Mouse (Mus musculus): Measurements from ENCODE around the gene Il4i1.

Il4i1 gene

GRCm38 (mm10) chr7:44849416-44850111 is 33.4 kb downstream of the Il4i1 start:
- peak; percentile 90 for DNase-seq

DNA sequence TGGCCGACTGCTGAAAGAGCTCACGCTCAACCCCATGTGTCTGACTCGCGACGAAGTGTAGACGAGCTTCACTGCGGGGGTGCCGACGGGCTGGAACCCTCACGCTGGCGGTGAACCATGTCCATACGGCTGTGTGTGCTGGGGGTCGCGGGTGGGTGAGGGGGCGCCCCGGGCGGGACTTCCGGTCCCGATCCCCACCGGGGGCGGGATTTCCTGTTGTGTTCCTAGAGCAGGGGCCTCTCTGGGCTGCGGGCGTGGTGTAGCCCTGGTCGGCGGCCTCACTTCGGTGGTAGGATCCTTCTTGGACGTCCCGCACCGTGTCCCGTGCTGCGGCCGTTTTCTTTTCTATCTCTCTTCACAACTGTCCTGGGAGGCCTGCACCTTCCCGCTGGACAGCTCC is 34.0 kb downstream of the Il4i1 start:
- DNase-seq: no peak

GRCm38 (mm10) chr7:44850789-44851624 is 34.8 kb downstream of the Il4i1 start:
- no peak for DNase-seq

- no peak for DNase-seq
These were observed 35.5 kb downstream of the Il4i1 start for GRCm38 (mm10) chr7:44851625-44852234.

GRCm38 (mm10) chr7:44852259-44853027 is 36.3 kb downstream of the Il4i1 start:
- no peak for DNase-seq

DNA sequence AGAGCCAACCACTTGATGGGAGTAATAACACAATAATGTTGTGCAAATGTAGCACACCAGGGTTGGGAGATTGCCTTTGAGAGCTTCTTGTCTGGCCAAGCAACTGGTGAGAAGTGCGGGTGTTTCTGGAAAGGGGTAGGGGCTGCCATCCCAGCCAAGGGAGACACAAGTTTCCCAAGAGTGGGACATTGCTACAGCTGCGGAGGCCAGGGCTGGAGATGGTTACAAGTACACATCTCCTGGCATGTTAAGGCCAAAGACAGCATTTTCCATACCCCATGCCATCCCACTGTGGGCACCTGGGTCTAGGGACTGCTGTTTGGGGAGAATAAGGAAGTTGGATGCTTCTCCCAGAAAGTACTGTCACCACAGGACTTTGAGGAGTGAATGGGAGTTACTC is 36.9 kb downstream of the Il4i1 start:
- DNase-seq: no peak

GRCm38 (mm10) chr7:44853596-44854355 is 37.6 kb downstream of the Il4i1 start:
- no peak for DNase-seq

- DNase-seq: peak; percentile 75
These were observed 38.3 kb downstream of the Il4i1 start for GRCm38 (mm10) chr7:44854356-44855031.

- no peak for DNase-seq
These were observed 38.8 kb downstream of the Il4i1 start for GRCm38 (mm10) chr7:44855036-44855435.

DNA sequence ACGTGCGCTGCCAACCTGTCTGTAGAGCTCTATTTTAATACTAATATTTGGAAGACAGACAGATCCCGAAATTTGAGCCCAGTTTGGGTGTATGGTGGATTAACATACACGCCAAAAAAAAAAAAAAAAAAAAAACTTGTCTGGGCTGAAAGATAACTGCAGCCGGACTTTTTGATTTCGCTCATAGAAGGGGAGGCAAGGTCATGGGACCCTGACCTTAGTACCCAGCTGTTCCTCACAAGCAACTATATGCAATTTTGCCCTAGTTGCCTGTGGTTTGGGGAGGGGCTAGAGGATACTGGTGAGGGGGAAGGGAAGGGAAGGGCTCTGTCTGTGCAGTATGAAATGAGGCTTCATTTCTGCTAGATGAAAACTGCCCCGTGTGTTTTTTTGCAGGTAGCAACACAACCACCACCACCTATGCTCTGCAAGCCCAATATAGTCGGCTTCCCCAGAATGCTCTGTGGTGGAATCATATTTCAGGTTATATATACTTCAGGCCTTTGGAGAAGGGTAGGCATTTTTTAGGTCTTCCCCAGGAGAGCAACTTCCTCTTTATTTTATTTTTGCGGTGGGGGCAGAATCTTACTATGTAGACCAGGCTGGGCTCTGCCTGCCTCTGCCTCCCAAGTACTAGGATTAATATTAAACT is 40.2 kb downstream of the Il4i1 start:
- no peak for DNase-seq

GRCm38 (mm10) chr7:44857042-44857552 is 40.9 kb downstream of the Il4i1 start, which contains the start of gene Pnkp:
TSS of gene Pnkp (plus strand) at chr7:44857139.
- peak; percentile 77 for DNase-seq

GRCm38 (mm10) chr7:44857905-44858304 is 41.7 kb downstream of the Il4i1 start:
- no peak for DNase-seq

GRCm38 (mm10) chr7:44859896-44860295 is 43.7 kb downstream of the Il4i1 start:
- no peak for DNase-seq

GRCm38 (mm10) chr7:44860576-44861428 is 44.6 kb downstream of the Il4i1 start:
- DNase-seq: peak; percentile 65

DNA sequence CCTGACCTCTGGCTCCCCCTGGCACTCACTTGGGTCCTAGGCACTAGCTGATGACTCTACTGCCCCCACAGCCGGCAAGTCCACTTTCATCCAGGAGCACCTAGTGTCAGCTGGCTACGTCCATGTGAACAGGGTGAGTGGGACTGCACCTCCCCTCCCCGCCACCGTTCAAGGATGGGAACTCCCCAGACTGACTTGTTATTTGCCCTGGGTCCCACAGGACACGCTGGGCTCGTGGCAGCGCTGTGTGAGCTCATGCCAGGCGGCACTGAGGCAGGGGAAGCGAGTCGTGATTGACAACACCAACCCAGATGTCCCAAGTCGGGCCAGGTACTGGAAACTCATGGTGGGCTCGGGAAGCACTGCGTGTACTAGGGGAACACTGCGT is 45.2 kb downstream of the Il4i1 start:
- no peak for DNase-seq

GRCm38 (mm10) chr7:44862434-44862833 is 46.2 kb downstream of the Il4i1 start:
- DNase-seq: no peak

DNA sequence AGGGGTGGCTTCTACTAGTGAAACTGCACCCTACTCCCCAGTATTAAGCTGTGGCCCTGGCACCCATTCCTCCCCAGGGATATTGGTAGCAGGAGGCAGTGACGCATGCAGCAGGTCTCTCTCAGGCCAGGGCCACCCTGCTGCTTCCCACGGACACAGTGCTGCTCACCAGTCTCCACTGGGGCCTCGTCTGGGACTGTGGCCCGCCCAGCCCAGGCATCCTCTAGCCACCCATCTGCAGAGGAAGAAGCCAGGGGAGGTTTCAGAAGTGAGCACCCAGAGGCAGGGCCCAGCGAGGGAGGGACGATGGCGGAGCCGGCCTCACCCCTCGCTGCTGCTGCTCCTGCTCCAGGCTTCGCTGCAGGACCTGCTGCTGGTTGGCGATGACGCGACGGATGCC is 47.0 kb downstream of the Il4i1 start:
- no peak for DNase-seq

DNA sequence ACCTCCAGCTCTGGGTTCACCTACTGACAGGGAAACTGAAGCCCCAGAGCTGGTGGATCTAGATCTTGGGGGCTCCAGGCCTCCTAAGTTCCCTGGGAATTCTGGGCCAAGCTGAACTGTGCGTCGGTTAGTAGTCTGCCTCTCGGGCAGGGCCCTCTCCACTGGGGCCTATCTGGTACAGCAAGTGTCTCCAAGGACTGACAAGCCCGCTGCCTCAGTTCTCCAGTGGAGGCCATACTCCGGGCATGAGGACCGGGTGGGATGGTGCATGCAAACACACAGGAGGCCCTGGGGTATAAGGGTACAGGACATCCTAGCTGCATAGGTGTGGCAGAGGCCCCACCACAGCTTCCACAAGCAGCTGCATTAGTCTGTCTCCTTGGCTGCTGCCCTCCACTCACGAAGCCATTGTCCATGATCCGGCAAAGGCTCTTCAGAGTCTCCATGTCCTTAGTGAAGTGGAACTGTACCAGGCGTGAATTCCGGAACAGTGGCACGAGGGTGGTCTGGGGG is 47.9 kb downstream of the Il4i1 start:
- no peak for DNase-seq
